Mouse (Mus musculus): ENCODE results near the gene Aldh4a1. TPM values are rescaled to one million over a fixed set of nuclear protein-coding genes. Genes with fewer than 3 reads are reported as not detected.

The Aldh4a1 gene
- polyA plus RNA-seq, 1 experiment, result 22.8 TPM

GRCm38 (mm10) chr4:139643972-139644371 is 21.3 kb downstream of the Aldh4a1 start:
- H3K27ac ChIP-seq (ENCODE audit: insufficient read depth, low read length), result no peak overlapping the region
- no peak overlapping the region for H3K4me3 ChIP-seq (ENCODE audit: insufficient read depth, low read length)
- no peaks in the 10 kb centered on the region for H3K4me1 ChIP-seq (ENCODE audit: control insufficient read depth, insufficient read depth, low read length)
- no peak for TF ChIP-seq POLR2A (IDR thresholded peaks at IDR 0.05; ENCODE audit: extremely low read depth, insufficient read depth, low read length)
- TF ChIP-seq CTCF (IDR thresholded peaks at IDR 0.05; ENCODE audit: extremely low read depth, insufficient read depth, low read length), result peak; percentile 93

- Histone ChIP-seq H3K27ac (ENCODE audit: insufficient read depth, low read length) (no peak overlapping the region), H3K4me3 (ENCODE audit: insufficient read depth, low read length) (no peak overlapping the region), H3K4me1 (ENCODE audit: control insufficient read depth, insufficient read depth, low read length) (no peaks in the 10 kb centered on the region)
- TF ChIP-seq CTCF (IDR thresholded peaks at IDR 0.05; ENCODE audit: extremely low read depth, insufficient read depth, low read length), result no peak; the same call in 1 of the 2 replicates
- TF ChIP-seq POLR2A (IDR thresholded peaks at IDR 0.05; ENCODE audit: extremely low read depth, insufficient read depth, low read length), result no peak
Observed at GRCm38 (mm10) chr4:139646916-139647315, 24.2 kb downstream of the Aldh4a1 start.

GRCm38 (mm10) chr4:139650086-139650743 is 27.5 kb downstream of the Aldh4a1 start:
- TF ChIP-seq POLR2A (IDR thresholded peaks at IDR 0.05; ENCODE audit: extremely low read depth, insufficient read depth, low read length) (no peak), CTCF (IDR thresholded peaks at IDR 0.05; ENCODE audit: extremely low read depth, insufficient read depth, low read length) (no peak)
- no peak overlapping the region for H3K27ac ChIP-seq (ENCODE audit: insufficient read depth, low read length)
- no peak overlapping the region for H3K4me3 ChIP-seq (ENCODE audit: insufficient read depth, low read length)
- H3K4me1 ChIP-seq (ENCODE audit: control insufficient read depth, insufficient read depth, low read length), result no peaks in the 10 kb centered on the region

GRCm38 (mm10) chr4:139650907-139651306 is 28.2 kb downstream of the Aldh4a1 start:
- Histone ChIP-seq H3K27ac (ENCODE audit: insufficient read depth, low read length) (no peak overlapping the region), H3K4me1 (ENCODE audit: control insufficient read depth, insufficient read depth, low read length) (no peaks in the 10 kb centered on the region), H3K4me3 (ENCODE audit: insufficient read depth, low read length) (no peak overlapping the region)
- TF ChIP-seq POLR2A (IDR thresholded peaks at IDR 0.05; ENCODE audit: extremely low read depth, insufficient read depth, low read length) (no peak), CTCF (IDR thresholded peaks at IDR 0.05; ENCODE audit: extremely low read depth, insufficient read depth, low read length) (no peak)

- no peak within 1 kb of the TSS for H3K4me3 ChIP-seq (ENCODE audit: insufficient read depth, low read length)
- no peak for TF ChIP-seq POLR2A (IDR thresholded peaks at IDR 0.05; ENCODE audit: extremely low read depth, insufficient read depth, low read length)
- no peak for TF ChIP-seq CTCF (IDR thresholded peaks at IDR 0.05; ENCODE audit: extremely low read depth, insufficient read depth, low read length)
Observed at GRCm38 (mm10) chr4:139653238-139653637, 30.6 kb downstream of the Aldh4a1 start, which contains the start of gene Tas1r2. Gene Tas1r2 (plus strand): TSS chr4:139653538.

GRCm38 (mm10) chr4:139661897-139662296 is 39.2 kb downstream of the Aldh4a1 start:
- Histone ChIP-seq H3K4me3 (ENCODE audit: insufficient read depth, low read length) (no peak overlapping the region), H3K27ac (ENCODE audit: insufficient read depth, low read length) (no peak overlapping the region), H3K4me1 (ENCODE audit: control insufficient read depth, insufficient read depth, low read length) (no peaks in the 10 kb centered on the region)
- no peak for TF ChIP-seq POLR2A (IDR thresholded peaks at IDR 0.05; ENCODE audit: extremely low read depth, insufficient read depth, low read length)
- no peak for TF ChIP-seq CTCF (IDR thresholded peaks at IDR 0.05; ENCODE audit: extremely low read depth, insufficient read depth, low read length)

More at GRCm38 (mm10) chr4:139653238-139653637, 30.6 kb downstream of the Aldh4a1 start, which contains the start of gene Tas1r2:
- no peak within 1 kb of the TSS for H3K27ac ChIP-seq (ENCODE audit: insufficient read depth, low read length)
- H3K4me1 ChIP-seq (ENCODE audit: control insufficient read depth, insufficient read depth, low read length), result no peaks in the 10 kb centered on the region

GRCm38 (mm10) chr4:139667632-139668031 is 45.0 kb downstream of the Aldh4a1 start:
- TF ChIP-seq POLR2A (IDR thresholded peaks at IDR 0.05; ENCODE audit: extremely low read depth, insufficient read depth, low read length) (no peak), CTCF (IDR thresholded peaks at IDR 0.05; ENCODE audit: extremely low read depth, insufficient read depth, low read length) (no peak)
- no peak overlapping the region for H3K27ac ChIP-seq (ENCODE audit: insufficient read depth, low read length)
- no peaks in the 10 kb centered on the region for H3K4me1 ChIP-seq (ENCODE audit: control insufficient read depth, insufficient read depth, low read length)
- H3K4me3 ChIP-seq (ENCODE audit: insufficient read depth, low read length), result no peak overlapping the region

GRCm38 (mm10) chr4:139669847-139670246 is 47.2 kb downstream of the Aldh4a1 start:
- H3K4me1 ChIP-seq (ENCODE audit: control insufficient read depth, insufficient read depth, low read length), result no peaks in the 10 kb centered on the region
- H3K4me3 ChIP-seq (ENCODE audit: insufficient read depth, low read length), result no peak overlapping the region
- TF ChIP-seq POLR2A (IDR thresholded peaks at IDR 0.05; ENCODE audit: extremely low read depth, insufficient read depth, low read length), result no peak
- peak; percentile 88 for TF ChIP-seq CTCF (IDR thresholded peaks at IDR 0.05; ENCODE audit: extremely low read depth, insufficient read depth, low read length)
- no peak overlapping the region for H3K27ac ChIP-seq (ENCODE audit: insufficient read depth, low read length)

- no peak overlapping the region for H3K27ac ChIP-seq (ENCODE audit: insufficient read depth, low read length)
- no peak overlapping the region for H3K4me3 ChIP-seq (ENCODE audit: insufficient read depth, low read length)
- no peaks in the 10 kb centered on the region for H3K4me1 ChIP-seq (ENCODE audit: control insufficient read depth, insufficient read depth, low read length)
- TF ChIP-seq POLR2A (IDR thresholded peaks at IDR 0.05; ENCODE audit: extremely low read depth, insufficient read depth, low read length) (no peak), CTCF (IDR thresholded peaks at IDR 0.05; ENCODE audit: extremely low read depth, insufficient read depth, low read length) (no peak)
Observed at GRCm38 (mm10) chr4:139675696-139676095, 53.0 kb downstream of the Aldh4a1 start.
